Mouse (Mus musculus) heart, embryonic 12.5 days (tissue): ENCODE measurements around the gene Stat5a. TPM values are rescaled to one million over a fixed set of nuclear protein-coding genes. Genes with fewer than 3 reads are reported as not detected.

Experiments used
- ATAC-seq: fragments of 200-750 bp; cut with Nextera tagmentation; 2 replicates; pipeline ENCODE4 v1.8.0; 2017; ENCODE audit warnings: moderate TSS enrichment, moderate library complexity; ENCODE audit not compliant: insufficient number of reproducible peaks, low FRiP score
- H3K27ac ChIP-seq: fragments of 300-500 bp; sonication (generic); 2 replicates; pipeline ENCODE4 v1.5.1; 2016; ENCODE audit warnings: mild to moderate bottlenecking, moderate library complexity; ENCODE audit not compliant: poor library complexity, severe bottlenecking
- H3K27me3 ChIP-seq: fragments of 300-500 bp; sonication (generic); replicated peaks from 2 replicates; pipeline ENCODE4 v1.6.1; 2016; ENCODE audit warnings: mild to moderate bottlenecking, moderate library complexity
- H3K36me3 ChIP-seq: fragments of 300-500 bp; sonication (generic); 2 replicates; pipeline ENCODE4 v1.6.1; 2016; ENCODE audit warnings: mild to moderate bottlenecking, moderate library complexity
- H3K4me1 ChIP-seq: fragments of 300-500 bp; sonication (generic); replicated peaks from 2 replicates; pipeline ENCODE4 v1.6.1; 2016; ENCODE audit warnings: mild to moderate bottlenecking
- H3K4me2 ChIP-seq: fragments of 300-500 bp; sonication (generic); 2 replicates; pipeline ENCODE4 v1.6.1; 2016; ENCODE audit warnings: mild to moderate bottlenecking, moderate library complexity
- H3K4me3 ChIP-seq: fragments of 300-500 bp; sonication (generic); 2 replicates; pipeline ENCODE4 v1.5.1; 2016; ENCODE audit warnings: mild to moderate bottlenecking
- H3K9ac ChIP-seq: fragments of 300-500 bp; sonication (generic); 2 replicates; pipeline ENCODE4 v1.6.1; 2016; ENCODE audit warnings: mild to moderate bottlenecking, moderate library complexity
- H3K9me3 ChIP-seq: fragments of 300-500 bp; sonication (generic); replicated peaks from 2 replicates; pipeline ENCODE4 v1.6.1; 2016; ENCODE audit warnings: mild to moderate bottlenecking, moderate library complexity
- WGBS: fragments of 180-500 bp; shearing (Covaris S2); methylation state at CpG from one replicate; pipeline ENCODE4 v1.1.7; 2016; 5-methylcytosine and 5-hydroxymethylcytosine counted together
- polyA plus RNA-seq: library from polyadenylated mRNA; unstranded; fragments of >200 nt; fragmentation: Nextera tagmentation; extraction: Ambion mirVana; gene quantifications from 2 replicates; pipeline ENCODE4 v1.2.1, GENCODE M21; 2016

The Stat5a gene
- polyA plus RNA-seq: 6.6 and 8.3 TPM in 2 replicates

- WGBS: 53% methylated on average over 9 of the region's 9 CpGs
- peak within 1 kb of the TSS; percentile 83 for H3K9ac ChIP-seq
- peak within 1 kb of the TSS; percentile 37; the same call in 1 of the 2 replicates for H3K27ac ChIP-seq
- peaks cover 23% of the 10 kb centered on the region for H3K4me1 ChIP-seq
- H3K27me3 ChIP-seq: peaks cover 62% of the 10 kb centered on the region
- H3K4me3 ChIP-seq: peak within 1 kb of the TSS; percentile 74
- H3K4me2 ChIP-seq: peak within 1 kb of the TSS; percentile 96
- H3K9me3 ChIP-seq: no peaks in the 10 kb centered on the region
- H3K36me3 ChIP-seq: no peaks in the 10 kb centered on the region
- no peak for ATAC-seq
Measured at GRCm38 (mm10) chr11:100858935-100859578, at the start of gene Stat5a. Stat5a (plus strand) TSS chr11:100859351.

- Histone ChIP-seq H3K9me3 (0 out of 2 replicates have a peak, but pooled peaks cover 7% of the 10 kb centered on the region), H3K27ac (peak overlapping the region; percentile 80), H3K36me3 (peaks cover 13% of the 10 kb centered on the region), H3K4me2 (0 out of 2 replicates have a peak overlapping the region, but pooled peaks have one; percentile 13), H3K27me3 (no peaks in the 10 kb centered on the region), H3K9ac (no peak overlapping the region), H3K4me3 (no peak overlapping the region), H3K4me1 (peaks cover 38% of the 10 kb centered on the region)
- ATAC-seq: peak; percentile 52; the same call in 1 of the 2 replicates
- 40% methylated on average over 9 of the region's 9 CpGs for WGBS
Measured at GRCm38 (mm10) chr11:100810516-100810915, 48.6 kb upstream of the Stat5a start.

DNA sequence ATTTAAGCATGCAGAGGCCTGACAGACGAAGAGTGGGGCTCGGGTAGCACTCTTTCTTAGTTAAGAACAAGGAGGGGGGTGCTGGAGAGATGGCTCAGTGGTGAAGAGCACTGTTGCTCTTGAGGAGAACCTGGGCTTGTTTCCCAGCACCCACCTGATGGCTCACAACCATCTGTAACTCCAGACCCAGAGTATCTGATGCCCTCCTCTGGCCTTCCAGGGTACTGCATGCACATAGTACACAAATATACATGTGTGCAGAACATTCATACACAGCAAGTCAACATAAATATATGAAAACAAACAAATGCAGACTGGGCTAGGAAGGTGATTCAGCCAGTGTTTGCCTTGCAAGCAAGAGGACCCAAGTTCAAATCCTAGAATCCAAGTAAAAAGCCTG, 48.0 kb upstream of the Stat5a start:
- Histone ChIP-seq H3K4me2 (0 out of 2 replicates have a peak overlapping the region, but pooled peaks have one; percentile 13), H3K36me3 (peaks cover 13% of the 10 kb centered on the region), H3K4me3 (no peak overlapping the region), H3K27me3 (no peaks in the 10 kb centered on the region), H3K9me3 (0 out of 2 replicates have a peak, but pooled peaks cover 7% of the 10 kb centered on the region), H3K27ac (peak overlapping the region; percentile 80), H3K9ac (no peak overlapping the region), H3K4me1 (peaks cover 40% of the 10 kb centered on the region)
- WGBS: 87% methylated on average over 2 of the region's 2 CpGs
- ATAC-seq: no peak

DNA sequence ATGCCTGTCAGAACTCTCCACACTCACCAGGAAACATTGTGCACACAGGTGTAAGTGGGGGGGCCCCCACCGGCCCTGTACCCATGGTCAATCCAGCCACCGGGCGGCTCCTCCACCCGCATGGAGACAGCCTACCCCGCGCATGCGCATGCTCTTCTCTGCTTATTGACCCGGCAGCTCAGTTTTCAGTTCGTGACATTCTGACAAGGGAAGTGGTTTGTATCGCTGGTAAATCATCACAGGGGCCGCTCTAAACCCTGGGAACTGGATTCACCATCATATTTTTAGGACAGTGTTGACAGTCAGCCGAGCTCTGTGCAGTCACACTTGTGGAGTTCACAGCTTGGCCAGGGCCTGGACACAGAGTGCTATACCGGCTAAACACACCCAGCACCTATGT, 44.7 kb upstream of the Stat5a start:
- ATAC-seq: peak; percentile 54; the same call in 1 of the 2 replicates
- peak overlapping the region; percentile 31; the same call in 1 of the 2 replicates for H3K4me3 ChIP-seq

DNA sequence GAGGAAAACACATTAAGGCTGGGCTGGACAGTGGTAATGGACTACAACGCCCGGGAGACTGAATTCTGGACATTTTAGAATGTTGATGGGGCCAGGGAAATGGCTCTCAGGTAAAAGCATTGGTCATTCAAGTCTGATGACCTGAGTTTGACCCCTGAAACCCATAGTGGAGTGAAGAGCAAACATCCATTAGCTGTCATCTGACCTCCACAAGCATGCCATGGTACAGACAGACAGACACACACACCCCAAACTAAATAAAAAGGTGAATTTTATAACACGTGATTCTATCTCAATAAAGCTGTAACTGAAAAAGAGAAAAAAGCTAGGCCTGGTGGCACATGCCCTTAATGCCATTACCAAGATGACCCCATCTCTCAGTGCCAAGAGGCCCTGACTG, 42.8 kb upstream of the Stat5a start:
- no peaks in the 10 kb centered on the region for H3K27me3 ChIP-seq
- H3K4me2 ChIP-seq: no peak overlapping the region
- no peak overlapping the region for H3K4me3 ChIP-seq
- peaks cover 6% of the 10 kb centered on the region for H3K36me3 ChIP-seq
- H3K27ac ChIP-seq: no peak overlapping the region
- no peak for ATAC-seq
- 70% methylated on average over 3 of the region's 3 CpGs for WGBS
- H3K4me1 ChIP-seq: peaks cover 63% of the 10 kb centered on the region
- H3K9ac ChIP-seq: no peak overlapping the region
- H3K9me3 ChIP-seq: 0 out of 2 replicates have a peak, but pooled peaks cover 3% of the 10 kb centered on the region

More for the DNA sequence above, 44.7 kb upstream of the Stat5a start:
- H3K9ac ChIP-seq: no peak overlapping the region
- 38% methylated on average over 13 of the region's 13 CpGs for WGBS
- H3K9me3 ChIP-seq: 0 out of 2 replicates have a peak, but pooled peaks cover 7% of the 10 kb centered on the region
- peak overlapping the region; percentile 80 for H3K27ac ChIP-seq
- peak overlapping the region; percentile 56 for H3K4me2 ChIP-seq
- H3K27me3 ChIP-seq: no peaks in the 10 kb centered on the region
- peaks cover 10% of the 10 kb centered on the region for H3K36me3 ChIP-seq
- peaks cover 65% of the 10 kb centered on the region for H3K4me1 ChIP-seq

DNA sequence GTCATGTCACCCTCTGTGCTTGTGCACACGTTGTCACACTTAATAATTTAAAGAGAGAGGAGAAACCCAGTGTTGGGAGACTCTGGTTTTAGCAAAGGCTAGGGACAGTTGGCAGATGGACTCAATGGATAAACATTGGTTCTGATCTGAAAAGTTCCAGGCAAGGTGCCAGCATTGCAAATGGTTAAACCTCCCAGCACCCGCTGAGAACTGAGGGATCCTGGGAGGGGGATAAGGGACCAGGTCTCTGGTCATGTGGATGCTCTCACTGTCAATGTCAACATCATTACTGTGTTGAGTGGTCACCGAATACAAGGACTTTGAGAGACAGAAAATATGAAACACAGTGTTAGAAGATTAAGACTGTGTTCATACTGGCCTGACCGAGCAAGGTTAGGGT, 42.4 kb upstream of the Stat5a start:
- no peak overlapping the region for H3K4me3 ChIP-seq
- 62% methylated on average over 4 of the region's 4 CpGs for WGBS
- no peaks in the 10 kb centered on the region for H3K27me3 ChIP-seq
- H3K9me3 ChIP-seq: no peaks in the 10 kb centered on the region
- peaks cover 67% of the 10 kb centered on the region for H3K4me1 ChIP-seq
- H3K36me3 ChIP-seq: peaks cover 4% of the 10 kb centered on the region; the same call in 1 of the 2 replicates
- ATAC-seq: no peak
- no peak overlapping the region for H3K9ac ChIP-seq
- no peak overlapping the region for H3K27ac ChIP-seq
- no peak overlapping the region for H3K4me2 ChIP-seq

DNA sequence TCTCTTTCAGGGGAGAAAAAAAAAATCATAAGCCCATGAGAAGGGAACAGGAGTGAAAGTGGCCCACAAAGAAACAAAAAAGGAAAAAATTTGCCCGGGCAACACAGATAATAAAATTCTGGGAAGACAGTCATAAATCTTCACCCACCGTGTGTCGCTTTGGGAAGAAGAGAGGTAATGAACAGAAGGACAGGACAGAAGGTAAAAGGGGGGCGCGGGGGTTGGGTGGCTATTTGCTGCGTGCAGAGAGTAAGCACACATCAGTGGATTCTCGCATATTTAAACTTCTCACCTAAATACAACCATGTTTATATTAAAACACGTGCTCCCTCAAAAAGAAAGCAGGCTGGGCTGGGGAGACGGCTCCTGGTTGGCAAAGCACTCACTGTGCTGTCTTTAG, 41.8 kb upstream of the Stat5a start:
- WGBS: 84% methylated on average over 9 of the region's 9 CpGs
- no peak overlapping the region for H3K4me3 ChIP-seq
- ATAC-seq: no peak
- no peaks in the 10 kb centered on the region for H3K9me3 ChIP-seq
- H3K27me3 ChIP-seq: no peaks in the 10 kb centered on the region
- peaks cover 71% of the 10 kb centered on the region for H3K4me1 ChIP-seq
- peaks cover 1% of the 10 kb centered on the region; the same call in 1 of the 2 replicates for H3K36me3 ChIP-seq
- H3K9ac ChIP-seq: no peak overlapping the region
- no peak overlapping the region for H3K27ac ChIP-seq
- no peak overlapping the region for H3K4me2 ChIP-seq

GRCm38 (mm10) chr11:100818359-100819012, 40.7 kb upstream of the Stat5a start:
- H3K9ac ChIP-seq: no peak overlapping the region
- H3K27ac ChIP-seq: no peak overlapping the region
- no peak overlapping the region for H3K4me3 ChIP-seq
- H3K9me3 ChIP-seq: no peaks in the 10 kb centered on the region
- 87% methylated on average over 15 of the region's 15 CpGs for WGBS
- no peak overlapping the region for H3K4me2 ChIP-seq
- no peaks in the 10 kb centered on the region for H3K27me3 ChIP-seq
- H3K36me3 ChIP-seq: no peaks in the 10 kb centered on the region
- ATAC-seq: no peak
- H3K4me1 ChIP-seq: peaks cover 83% of the 10 kb centered on the region

DNA sequence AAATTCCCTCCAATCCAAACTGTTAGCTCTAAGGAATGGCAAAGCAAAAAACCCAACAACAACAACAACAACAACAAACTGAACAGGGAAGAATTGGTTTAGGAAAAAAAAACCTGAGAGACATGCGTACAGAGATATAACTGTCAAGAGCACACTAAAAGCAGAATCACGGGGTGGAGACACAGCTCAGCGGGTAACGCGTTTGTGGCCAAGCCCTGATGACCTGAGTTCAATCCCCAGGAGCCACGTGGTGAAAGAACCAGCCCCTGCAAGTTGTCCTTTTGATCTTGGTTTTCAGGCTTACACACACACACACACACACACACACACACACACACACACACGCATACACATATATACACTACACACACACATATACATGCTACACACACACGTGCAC, 40.1 kb upstream of the Stat5a start:
- peaks cover 88% of the 10 kb centered on the region for H3K4me1 ChIP-seq
- 86% methylated on average over 8 of the region's 8 CpGs for WGBS

GRCm38 (mm10) chr11:100819626-100820025, 39.5 kb upstream of the Stat5a start:
- no peaks in the 10 kb centered on the region for H3K27me3 ChIP-seq
- no peaks in the 10 kb centered on the region for H3K9me3 ChIP-seq
- no peak overlapping the region for H3K9ac ChIP-seq
- no peaks in the 10 kb centered on the region for H3K36me3 ChIP-seq
- WGBS: 48% methylated on average over 16 of the region's 16 CpGs
- no peak overlapping the region for H3K27ac ChIP-seq
- no peak overlapping the region for H3K4me3 ChIP-seq
- H3K4me1 ChIP-seq: peaks cover 90% of the 10 kb centered on the region
- no peak for ATAC-seq
- H3K4me2 ChIP-seq: no peak overlapping the region

More for the DNA sequence above, 40.1 kb upstream of the Stat5a start:
- Histone ChIP-seq H3K27me3 (no peaks in the 10 kb centered on the region), H3K4me2 (no peak overlapping the region), H3K9ac (no peak overlapping the region), H3K27ac (no peak overlapping the region), H3K36me3 (no peaks in the 10 kb centered on the region), H3K9me3 (no peaks in the 10 kb centered on the region), H3K4me3 (no peak overlapping the region)
- ATAC-seq: no peak

- H3K4me2 ChIP-seq: no peak overlapping the region
- no peak overlapping the region for H3K27ac ChIP-seq
- no peaks in the 10 kb centered on the region for H3K27me3 ChIP-seq
- H3K9me3 ChIP-seq: no peaks in the 10 kb centered on the region
- no peak overlapping the region for H3K4me3 ChIP-seq
- H3K4me1 ChIP-seq: peaks cover 90% of the 10 kb centered on the region
- H3K9ac ChIP-seq: no peak overlapping the region
- no peak for ATAC-seq
- WGBS: 89% methylated on average over 8 of the region's 8 CpGs
- H3K36me3 ChIP-seq: no peaks in the 10 kb centered on the region
Measured at GRCm38 (mm10) chr11:100820047-100820446, 39.1 kb upstream of the Stat5a start.
